Mouse (Mus musculus) erythroblast, adult 5-6 weeks (primary cell): ENCODE results near the gene Skor1. TPM values are rescaled to one million over a fixed set of nuclear protein-coding genes. Genes with fewer than 3 reads are reported as not detected.

ENCODE experiments used
- ATAC-seq: replicated peaks from 2 replicates; pipeline ENCODE4 v1.8.0; 2016; ENCODE audit warnings: moderate number of reproducible peaks, mild to moderate bottlenecking, moderate TSS enrichment, inconsistent platforms; ENCODE audit not compliant: poor library complexity, low FRiP score, severe bottlenecking
- total RNA-seq, 2 experiments: library from RNA; stranded (forward) in 1 of 2; stranded (reverse) in 1 of 2; fragments of 150-400 nt in 1 of 2; fragments of 200-764, 138-1000 nt in 1 of 2; gene quantifications; 2 replicates each; pipeline versions ENCODE4 v1.2.3 to v1.2.4; 2015 to 2017; ENCODE audit warnings: low replicate concordance in 2 of 2

Gene Skor1
- total RNA-seq (2015; ENCODE audit: low replicate concordance), result not detected in 2 replicates
- total RNA-seq (2017; ENCODE audit: low replicate concordance), result not detected in 2 replicates

DNA sequence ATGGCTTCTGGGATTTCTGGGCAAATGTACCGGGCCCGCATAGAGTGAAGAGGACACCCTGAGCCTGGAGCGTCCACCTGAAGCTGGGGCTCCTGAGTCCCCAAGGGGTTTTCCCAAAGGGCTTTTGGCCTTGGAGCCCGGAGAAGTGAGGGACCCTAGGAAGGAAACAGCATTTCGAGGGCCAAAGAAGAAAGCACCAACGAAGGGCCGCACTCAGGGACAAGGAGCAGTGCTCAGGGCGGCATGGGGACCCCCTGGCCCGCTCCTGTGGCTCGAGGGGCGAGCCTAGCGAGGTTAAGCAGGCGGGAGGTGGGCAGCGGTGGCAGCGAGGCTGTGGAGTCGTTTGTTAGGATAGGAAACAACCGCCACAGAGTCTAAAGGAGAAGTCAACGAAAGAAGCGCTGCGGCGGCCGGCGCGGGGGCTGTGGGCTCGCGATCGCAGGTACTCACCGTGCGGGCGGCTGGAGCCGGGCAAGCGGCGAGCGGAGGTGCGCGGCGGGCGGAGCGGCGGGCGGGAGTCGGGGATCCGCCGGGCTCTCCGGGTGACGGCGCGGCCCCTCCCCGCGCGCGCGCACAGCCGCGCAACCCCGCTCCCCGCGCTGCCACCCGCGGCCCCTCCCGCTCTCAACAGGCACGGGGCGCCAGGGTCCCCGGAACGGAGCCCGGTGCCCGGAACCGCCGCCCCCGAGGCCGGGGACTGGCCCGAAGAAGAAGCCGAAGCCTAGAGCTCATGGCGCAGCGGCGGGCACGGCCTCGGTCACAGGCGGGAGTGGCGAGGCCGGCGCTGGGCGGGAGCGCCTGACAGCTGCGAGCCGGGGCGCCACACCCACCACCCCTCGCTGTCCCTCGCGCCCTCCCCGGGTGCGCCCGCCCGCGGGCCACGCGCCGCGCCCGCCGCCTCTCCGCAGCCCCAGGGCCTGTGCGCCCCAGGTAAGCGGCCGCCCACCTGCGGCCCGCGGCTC lies at the start of gene Skor1:
Skor1 (minus strand) TSS at position 552 of the 962 bp plus-strand sequence.
- ATAC-seq, result no peak

- no peak for ATAC-seq
These were observed 48.5 kb upstream of the Skor1 start for GRCm38 (mm10) chr9:63197252-63197651.

DNA sequence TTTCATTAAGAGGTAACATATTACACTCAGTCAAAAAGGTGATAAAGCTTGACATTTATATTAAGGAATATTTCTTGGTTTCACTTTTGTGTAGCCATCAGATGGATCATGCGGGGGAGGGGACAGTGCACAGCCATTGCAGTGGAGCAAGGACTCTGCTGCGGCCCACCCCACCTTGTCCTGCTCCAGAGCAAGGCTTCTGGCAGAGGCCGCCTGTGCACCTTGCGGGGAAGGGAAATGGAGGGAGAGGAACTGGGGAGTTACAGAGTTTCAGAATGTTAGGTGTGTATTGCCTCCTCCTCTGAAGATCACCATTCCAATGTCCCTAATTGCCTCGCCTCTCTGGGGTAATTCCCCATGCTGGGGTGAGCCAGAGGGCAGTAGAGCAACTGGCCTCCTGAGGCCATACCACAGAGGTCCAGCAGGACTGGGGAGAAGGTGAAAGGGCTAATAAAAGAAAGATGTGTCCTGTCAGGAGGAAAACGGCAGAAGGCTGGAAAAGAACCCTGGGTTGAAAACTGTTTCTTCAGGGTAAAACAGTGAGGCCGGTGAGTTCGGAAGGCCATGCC lies 47.4 kb upstream of the Skor1 start:
- no peak for ATAC-seq

- no peak for ATAC-seq
These were observed 46.8 kb upstream of the Skor1 start for GRCm38 (mm10) chr9:63195523-63195922.

DNA sequence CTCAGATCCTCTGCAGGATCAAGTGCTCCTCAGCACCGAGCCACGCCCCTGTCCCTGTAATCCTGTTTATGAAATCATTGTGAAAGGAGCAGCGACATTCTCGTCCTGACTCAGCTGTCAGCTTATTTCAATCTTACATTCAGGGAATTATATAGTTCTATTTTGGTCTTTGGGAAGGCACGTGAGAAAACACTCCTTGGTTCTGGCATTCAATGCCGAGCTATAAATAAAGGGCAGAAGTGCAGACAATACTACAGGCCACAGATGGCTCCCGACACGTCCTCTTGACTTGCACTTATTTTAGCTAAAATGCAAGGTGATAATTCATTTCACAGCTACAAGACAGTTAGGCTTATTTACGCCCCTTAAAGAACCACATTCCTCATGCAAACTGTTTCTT lies 46.0 kb upstream of the Skor1 start:
- ATAC-seq, result no peak

DNA sequence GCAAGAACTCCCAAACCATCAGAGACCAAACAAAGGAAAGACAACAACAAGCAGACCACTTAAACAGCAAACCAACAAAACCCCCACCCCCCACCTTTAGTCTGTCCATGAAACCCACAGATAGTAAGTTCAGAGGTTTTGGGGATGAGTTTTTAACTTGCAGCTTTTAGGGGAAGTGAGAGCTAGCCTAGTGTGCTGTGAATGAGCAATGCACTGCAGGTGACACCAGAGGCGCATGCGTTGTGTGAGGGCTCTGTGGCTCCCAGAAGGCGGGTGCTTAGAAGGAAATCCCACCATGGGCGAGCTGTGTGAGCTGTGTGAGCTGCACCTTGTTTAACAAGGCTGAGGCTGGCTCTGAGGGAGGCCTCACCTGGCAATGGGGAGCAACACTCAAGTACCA lies 44.0 kb upstream of the Skor1 start:
- no peak for ATAC-seq

DNA sequence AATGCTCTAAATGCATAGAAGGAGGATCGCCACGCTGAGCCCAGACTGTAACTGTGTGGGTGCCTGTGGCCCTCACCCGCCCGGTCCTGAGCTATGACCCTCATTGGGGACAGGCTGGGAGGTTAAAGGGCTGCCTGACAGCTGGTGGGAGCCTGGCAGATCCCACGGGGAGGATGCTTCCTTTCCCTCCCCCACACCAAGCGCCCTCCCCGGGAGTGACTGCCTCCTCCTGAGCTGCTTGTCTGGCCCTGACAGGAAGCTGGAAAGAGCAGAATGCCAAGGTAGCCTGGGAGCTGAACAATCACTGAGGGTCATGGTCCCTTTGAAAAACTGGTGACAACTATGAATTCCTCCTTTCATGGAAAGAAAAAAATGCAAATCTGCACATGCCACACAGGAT lies 38.5 kb upstream of the Skor1 start:
- ATAC-seq, result no peak

DNA sequence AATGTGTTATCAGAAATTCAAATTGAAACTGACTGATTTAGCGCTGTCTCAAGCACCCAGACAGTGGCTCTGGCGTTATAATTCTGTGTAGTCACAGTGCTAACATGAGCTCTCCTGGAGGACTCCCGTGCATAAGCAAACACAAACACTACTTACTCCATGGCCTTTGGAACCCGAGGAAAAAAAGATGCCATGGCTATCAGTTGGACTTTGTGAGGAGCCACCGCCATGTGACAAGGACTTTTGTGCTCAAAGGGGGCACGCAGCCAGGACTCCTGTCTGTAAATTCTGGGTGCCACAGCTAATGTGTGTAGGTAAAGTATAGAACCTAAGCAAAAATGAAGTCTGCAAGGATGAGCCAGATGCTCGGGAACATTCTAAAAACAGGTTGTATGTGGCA lies 36.5 kb upstream of the Skor1 start:
- no peak for ATAC-seq

DNA sequence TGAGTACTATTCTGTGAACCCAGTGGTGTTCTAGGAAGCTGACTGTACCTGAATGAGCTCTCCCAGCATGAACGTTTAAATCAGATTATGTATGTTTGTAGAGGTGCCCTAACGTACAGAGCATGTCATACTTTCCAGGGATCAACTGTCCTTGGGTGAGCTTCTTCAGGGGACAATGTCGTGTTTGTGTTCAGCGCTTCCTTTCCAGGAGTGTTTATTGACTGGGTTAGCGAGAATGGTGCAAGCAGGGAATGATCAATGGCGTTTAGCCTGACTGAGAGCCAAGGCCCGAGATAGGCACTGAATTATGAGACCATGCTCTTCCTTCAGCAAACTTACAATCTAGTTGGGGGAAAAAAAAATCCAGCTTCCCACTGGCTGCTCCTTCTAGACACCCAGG lies 35.1 kb upstream of the Skor1 start:
- no peak for ATAC-seq

- no peak for ATAC-seq
These were observed 33.7 kb upstream of the Skor1 start for GRCm38 (mm10) chr9:63182306-63182960.

GRCm38 (mm10) chr9:63181337-63182178 lies 32.8 kb upstream of the Skor1 start:
- ATAC-seq, result no peak

DNA sequence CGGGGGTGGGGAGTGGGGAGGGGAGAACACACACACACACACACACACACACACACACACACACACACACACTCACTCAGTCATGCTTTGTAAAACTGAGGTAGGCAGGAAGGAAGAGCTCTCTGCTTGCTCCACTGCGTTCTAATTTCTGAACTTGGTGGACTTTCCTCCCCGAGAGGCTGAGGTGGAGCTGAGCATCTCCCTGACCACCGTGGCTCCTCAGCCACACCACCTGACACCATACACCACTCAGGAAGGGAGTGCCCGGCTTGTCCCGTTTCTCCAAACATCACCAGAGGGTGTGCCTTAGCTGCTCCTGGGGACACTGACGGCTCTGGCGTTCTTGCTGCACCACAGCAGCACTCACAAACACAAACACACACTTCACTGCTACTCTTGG lies 29.5 kb upstream of the Skor1 start:
- no peak for ATAC-seq

DNA sequence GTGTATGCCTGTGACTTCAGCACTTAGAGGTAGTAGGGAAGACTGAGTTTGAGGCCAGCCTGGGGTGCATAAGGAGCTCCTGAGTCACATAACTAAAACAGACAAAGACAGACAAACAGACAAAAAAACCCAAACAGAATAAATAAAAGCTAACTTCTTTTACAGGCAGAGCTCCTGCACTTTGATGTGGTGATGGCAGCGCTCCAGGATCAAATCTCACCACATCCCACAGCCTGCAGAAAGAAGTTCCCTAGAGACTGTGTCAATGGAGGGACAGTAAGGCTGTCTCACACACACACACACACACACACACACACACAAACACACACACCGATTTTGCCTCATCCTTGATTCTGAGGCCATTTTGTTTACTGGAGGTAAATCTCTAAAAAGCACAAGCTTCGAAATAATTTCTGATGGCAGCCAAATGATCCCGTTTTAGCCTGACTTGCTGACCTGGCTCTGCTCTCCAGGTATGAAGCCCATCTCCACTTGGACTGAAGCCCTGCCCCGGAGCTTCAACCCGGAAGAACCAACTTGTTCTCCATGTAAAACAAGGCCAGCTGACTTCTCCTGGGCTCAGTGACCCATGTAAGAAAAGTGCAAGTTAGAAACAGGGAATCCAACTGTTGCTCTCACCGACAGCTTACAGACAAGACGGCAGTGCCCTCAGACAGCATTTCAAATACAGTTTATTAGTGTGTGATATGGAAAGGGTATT lies 25.4 kb upstream of the Skor1 start:
- ATAC-seq, result no peak

DNA sequence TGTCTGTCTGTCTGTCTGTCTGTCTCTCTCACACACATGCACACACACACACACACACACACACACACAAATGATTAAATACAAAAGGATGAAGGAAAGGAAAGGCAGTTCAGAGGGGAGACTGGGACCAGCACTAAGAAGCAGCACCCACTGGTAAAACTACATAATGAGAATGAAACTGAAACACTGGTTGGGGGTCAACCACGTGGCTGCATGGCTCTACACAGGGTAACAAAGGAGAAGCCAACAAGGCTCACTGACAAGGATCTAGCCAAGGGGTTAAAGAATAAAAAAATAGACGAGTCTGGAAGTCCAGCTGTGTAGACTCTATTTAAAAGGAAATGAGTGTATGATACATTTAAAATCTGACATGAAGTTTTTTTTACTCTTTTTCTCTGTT lies 23.2 kb upstream of the Skor1 start:
- no peak for ATAC-seq

DNA sequence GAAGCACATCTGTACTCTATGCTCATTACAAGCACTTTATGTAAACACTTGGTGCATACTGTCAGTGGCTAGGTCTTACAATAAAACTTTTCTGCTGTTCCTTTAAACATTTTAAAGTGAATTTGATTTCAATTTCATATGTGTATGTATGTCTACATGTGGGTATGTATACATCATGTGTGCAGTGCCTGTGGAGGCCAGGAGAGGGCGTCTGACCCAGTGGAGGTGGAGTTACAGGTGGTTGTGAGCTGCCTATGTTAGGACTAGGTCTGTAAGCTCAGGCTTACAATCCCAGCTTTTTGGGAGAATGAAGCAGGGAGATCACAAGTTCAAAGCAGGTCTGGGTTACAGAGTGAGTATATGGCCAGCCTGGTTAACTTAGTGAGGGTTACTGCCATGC lies 20.4 kb upstream of the Skor1 start:
- ATAC-seq, result no peak

GRCm38 (mm10) chr9:63165070-63165469 lies 16.3 kb upstream of the Skor1 start:
- ATAC-seq, result no peak

GRCm38 (mm10) chr9:63163756-63164155 lies 15.0 kb upstream of the Skor1 start:
- no peak for ATAC-seq

DNA sequence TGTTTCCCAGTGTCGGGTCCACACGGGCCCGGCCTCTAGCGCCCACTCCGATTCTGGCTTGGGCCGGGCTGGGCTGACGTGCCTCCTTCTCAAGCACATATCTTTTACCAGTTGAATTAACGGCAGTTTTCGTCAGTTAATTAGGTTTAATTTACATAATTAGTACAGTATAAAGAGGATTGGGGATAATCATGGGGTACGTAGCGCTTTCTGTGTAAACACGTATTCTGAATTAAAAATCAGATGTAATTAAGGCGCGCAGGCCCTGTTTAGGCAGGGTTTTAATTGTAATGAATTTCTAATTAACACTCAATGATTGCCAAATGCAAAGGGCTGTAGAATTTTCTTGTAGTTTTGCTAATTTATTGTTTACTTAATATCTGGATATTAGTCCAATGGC lies 3.2 kb upstream of the Skor1 start:
- ATAC-seq, result no peak
